ENCODE assay signal across 17 mouse cellular contexts in genomic region chr13:10235391-10236169, GRCm38 (mm10).
DNase-seq lines count a peak whose midpoint lies in the region; ATAC-seq and TF ChIP-seq lines count a peak whose summit lies in the region.
"Had no signal": no experiment of that assay in that cellular context is flagged by ENCODE, and none has a peak within 500 bp of the region (broad histone marks: within the 10 kb centered on the region; RNA-seq: fewer than 3 reads in every experiment).

No protein-coding gene starts in this region.

- no peak overlapping the region for H3K9ac ChIP-seq in kidney, embryonic 14.5 days (ENCODE audit: low read depth, low read length)
- H3K9ac ChIP-seq: embryonic facial prominence, embryonic 15.5 days; heart, embryonic 13.5 days; hindbrain, embryonic 15.5 days; limb, embryonic 13.5 days; liver, embryonic 13.5 days; lung, embryonic 14.5 days had no signal

- H3K36me3 ChIP-seq in kidney, embryonic 14.5 days (ENCODE audit: control insufficient read depth, insufficient read depth, low read length): no peaks in the 10 kb centered on the region
- H3K36me3 ChIP-seq: embryonic facial prominence, embryonic 15.5 days; heart, embryonic 13.5 days; hindbrain, embryonic 15.5 days; limb, embryonic 13.5 days; liver, embryonic 13.5 days had no signal

- H3K9me3 ChIP-seq in kidney, embryonic 14.5 days (ENCODE audit: control insufficient read depth, low read length): no peaks in the 10 kb centered on the region
- H3K9me3 ChIP-seq: embryonic facial prominence, embryonic 15.5 days; hindbrain, embryonic 15.5 days; limb, embryonic 13.5 days; liver, embryonic 13.5 days had no signal

- no peak overlapping the region for H3K27ac ChIP-seq in kidney, embryonic 14.5 days (ENCODE audit: low read depth, low read length)
- no peak overlapping the region for H3K27ac ChIP-seq in layer of hippocampus, adult 2 months
- H3K27ac ChIP-seq: embryonic facial prominence, embryonic 15.5 days; heart, embryonic 13.5 days; hindbrain, embryonic 15.5 days; limb, embryonic 13.5 days; liver, embryonic 13.5 days had no signal

- DNase-seq in heart, adult 11 months: peak; percentile 82
- no peak for DNase-seq in heart, adult 8-10 months (ENCODE audit: low spot score)
- DNase-seq in kidney, postnatal 25 days: peak; percentile 26 to 64
- peak; percentile 9 for DNase-seq in cerebellum, adult 9-11 months
- DNase-seq in cerebellum, postnatal 25 days: peak; percentile 50 to 55
- no peak for DNase-seq in layer of hippocampus, adult 2 months (ENCODE audit: low spot score in 2 of 2)
- DNase-seq: liver, embryonic 13.5 days; lung, embryonic 14.5 days; lung, postnatal 4 days; retina, postnatal 1 day; thymus, postnatal 36 days had no signal

- H3K4me2 ChIP-seq in kidney, embryonic 14.5 days (replicated peaks; ENCODE audit: low read depth, low read length): no peak overlapping the region
- H3K4me2 ChIP-seq: embryonic facial prominence, embryonic 15.5 days; heart, embryonic 13.5 days; hindbrain, embryonic 15.5 days; limb, embryonic 13.5 days; liver, embryonic 13.5 days; lung, embryonic 14.5 days had no signal

- no peaks in the 10 kb centered on the region for H3K4me1 ChIP-seq in kidney, embryonic 14.5 days (ENCODE audit: control insufficient read depth, insufficient read depth, low read length)
- H3K4me1 ChIP-seq: embryonic facial prominence, embryonic 15.5 days; heart, embryonic 13.5 days; hindbrain, embryonic 15.5 days; limb, embryonic 13.5 days; liver, embryonic 13.5 days had no signal

- no peaks in the 10 kb centered on the region for H3K27me3 ChIP-seq in kidney, embryonic 14.5 days (ENCODE audit: control insufficient read depth, insufficient read depth, low read length)
- H3K27me3 ChIP-seq: embryonic facial prominence, embryonic 15.5 days; heart, embryonic 13.5 days; hindbrain, embryonic 15.5 days; limb, embryonic 13.5 days; liver, embryonic 13.5 days had no signal

- TF ChIP-seq CTCF in layer of hippocampus, adult 2 months (conservative IDR thresholded peaks at IDR 0.05): no peak

- ATAC-seq in kidney, embryonic 14.5 days (ENCODE audit: low FRiP score, low TSS enrichment): no peak
- ATAC-seq: intestine, embryonic 16.5 days had no signal

- no peak overlapping the region for H3K4me3 ChIP-seq in kidney, embryonic 14.5 days (ENCODE audit: low read length)
- no peak overlapping the region for H3K4me3 ChIP-seq in layer of hippocampus, adult 2 months
- H3K4me3 ChIP-seq: embryonic facial prominence, embryonic 15.5 days; heart, embryonic 13.5 days; hindbrain, embryonic 15.5 days; limb, embryonic 13.5 days; liver, embryonic 13.5 days had no signal

- WGBS in kidney, embryonic 14.5 days: 83% methylated on average over 5 of the region's 5 CpGs

Comparison
In these comparisons a context has a peak if more than half of its experiments do, and no peak if none do; other contexts are left out.
1. DNase-seq: peak in heart, adult 11 months (single experiment), kidney, postnatal 25 days (2 of 2), cerebellum, adult 9-11 months (single experiment) and cerebellum, postnatal 25 days (2 of 2); none in heart, adult 8-10 months (single experiment) and layer of hippocampus, adult 2 months (0 of 2).